Mouse (Mus musculus): ENCODE measurements at regions not wholly inside any gene's neighbourhood (a gene's known extent, or its start where the extent isn't known, plus 50 kb on each side); places are given as distances from the start of the nearest gene placed in this dataset.
"Not testable (repeated sequence)": the region's sequence is repeated elsewhere in the genome, so short reads cannot be mapped to it uniquely, and the experiment has no call there.

DNA sequence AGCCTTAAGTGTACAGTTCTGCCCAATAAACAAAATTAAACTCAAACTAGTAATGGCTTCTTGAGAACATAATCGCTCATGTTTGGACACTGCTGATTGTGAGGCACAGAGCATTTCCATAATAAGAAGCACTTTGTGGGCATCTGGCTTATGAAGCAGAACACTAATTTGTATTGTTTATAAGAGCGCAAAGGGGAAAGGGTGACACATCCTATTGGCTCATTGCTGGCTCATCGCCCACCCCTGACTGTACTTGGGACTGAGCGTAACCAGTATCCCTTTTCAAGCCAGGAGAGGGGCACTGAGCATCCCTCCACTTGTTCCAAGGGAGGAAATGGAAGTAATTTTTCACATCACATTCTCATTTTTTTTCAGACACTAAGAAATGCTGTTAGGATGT, 288.0 kb downstream of the Sfmbt2 start:
- DNase-seq: no peak

DNA sequence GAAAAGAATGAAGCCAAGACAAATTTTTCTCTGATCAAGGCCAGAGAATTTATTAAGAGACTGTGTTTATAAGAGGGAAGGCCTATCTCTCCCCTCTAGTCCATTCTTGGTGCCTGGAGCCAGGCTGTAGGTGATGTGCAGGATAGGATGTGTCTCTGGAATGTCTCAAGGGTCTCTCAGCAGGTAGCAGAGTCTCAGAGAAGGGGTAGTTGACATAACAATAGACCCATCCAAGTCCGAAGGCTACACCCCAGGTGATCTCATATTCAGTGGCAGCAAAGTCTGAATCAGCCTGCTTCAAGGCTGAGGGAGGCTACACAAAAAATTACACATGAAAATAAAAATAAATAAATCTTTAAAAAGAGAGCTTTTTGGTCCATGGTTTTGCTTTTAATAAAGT, 297.6 kb downstream of the Sfmbt2 start:
- DNase-seq: not testable (repeated sequence)

DNA sequence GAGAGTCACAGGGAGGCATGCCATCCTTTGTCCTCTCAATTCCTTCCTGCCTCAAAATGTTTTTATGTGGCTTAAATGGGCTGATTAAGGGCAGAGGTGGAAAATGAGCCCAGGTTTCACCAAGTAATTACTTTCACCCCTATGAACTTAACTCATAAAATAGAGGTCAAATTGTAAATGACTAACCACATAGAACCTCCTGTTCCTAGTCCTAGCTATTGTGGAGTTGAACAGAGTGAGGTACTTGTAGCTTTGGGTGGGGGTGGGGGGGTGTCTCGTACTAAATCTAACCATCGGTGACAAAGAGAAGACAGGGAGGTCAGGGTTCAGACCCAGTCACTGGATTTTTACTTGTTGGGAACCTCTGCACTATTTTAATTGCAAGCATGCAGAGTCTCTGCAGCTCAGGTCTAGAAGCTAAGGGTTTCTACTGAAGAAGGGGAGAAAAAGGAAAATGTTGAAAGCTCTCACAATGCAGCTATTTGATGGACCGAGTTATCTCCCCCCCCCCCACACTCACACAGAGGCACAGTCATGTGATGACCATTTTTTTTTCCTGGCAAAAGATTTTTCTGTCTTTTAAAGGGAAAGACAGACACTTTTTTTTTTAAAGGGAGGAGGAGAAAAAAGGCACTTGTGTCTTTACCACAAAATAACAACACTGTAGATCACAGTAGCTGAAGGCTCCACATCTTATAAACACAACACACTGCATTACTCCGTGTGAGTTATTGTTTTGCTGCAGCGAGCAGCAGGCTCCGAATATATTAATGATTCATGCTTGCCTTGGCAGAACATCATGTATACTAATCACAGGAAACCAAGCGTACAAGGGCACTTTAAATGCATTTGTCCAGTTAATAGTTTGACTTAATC, 300.4 kb downstream of the Sfmbt2 start:
- no peak for DNase-seq

DNA sequence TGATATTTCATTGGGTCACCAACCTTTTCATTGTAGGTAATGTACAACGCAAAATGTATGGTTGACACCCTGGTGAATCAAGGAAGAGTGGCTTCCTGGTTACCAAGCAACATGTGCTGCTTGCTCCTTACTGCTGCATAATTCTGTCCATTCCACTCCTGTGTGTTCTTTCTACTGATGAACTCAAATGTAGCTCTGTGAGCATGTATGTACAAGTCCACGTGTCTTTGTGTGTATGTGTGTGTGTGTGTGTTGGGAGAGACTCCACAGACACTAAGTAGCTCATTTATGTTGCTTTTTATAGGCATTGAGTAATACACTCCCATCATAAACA, 301.0 kb downstream of the Sfmbt2 start:
- DNase-seq: no peak

DNA sequence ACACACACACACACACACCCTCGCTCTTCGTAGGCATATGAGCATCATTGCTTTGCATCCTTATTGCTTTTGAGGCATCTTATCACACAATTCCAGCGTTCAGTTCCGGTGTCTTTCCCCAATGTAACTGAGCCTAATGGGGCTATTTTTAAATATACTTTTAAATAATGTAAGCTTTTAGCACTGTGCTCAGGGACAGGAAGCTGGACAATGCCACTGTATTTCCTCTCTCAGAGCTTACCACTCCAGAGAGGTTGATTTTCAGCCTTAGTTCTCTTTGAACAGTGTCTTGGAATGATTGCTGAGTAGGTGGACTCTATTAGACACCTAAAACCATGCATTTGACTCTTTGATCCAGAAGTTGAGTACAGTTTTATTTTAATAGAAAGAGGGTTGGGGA, 301.9 kb downstream of the Sfmbt2 start:
- no peak for DNase-seq

DNA sequence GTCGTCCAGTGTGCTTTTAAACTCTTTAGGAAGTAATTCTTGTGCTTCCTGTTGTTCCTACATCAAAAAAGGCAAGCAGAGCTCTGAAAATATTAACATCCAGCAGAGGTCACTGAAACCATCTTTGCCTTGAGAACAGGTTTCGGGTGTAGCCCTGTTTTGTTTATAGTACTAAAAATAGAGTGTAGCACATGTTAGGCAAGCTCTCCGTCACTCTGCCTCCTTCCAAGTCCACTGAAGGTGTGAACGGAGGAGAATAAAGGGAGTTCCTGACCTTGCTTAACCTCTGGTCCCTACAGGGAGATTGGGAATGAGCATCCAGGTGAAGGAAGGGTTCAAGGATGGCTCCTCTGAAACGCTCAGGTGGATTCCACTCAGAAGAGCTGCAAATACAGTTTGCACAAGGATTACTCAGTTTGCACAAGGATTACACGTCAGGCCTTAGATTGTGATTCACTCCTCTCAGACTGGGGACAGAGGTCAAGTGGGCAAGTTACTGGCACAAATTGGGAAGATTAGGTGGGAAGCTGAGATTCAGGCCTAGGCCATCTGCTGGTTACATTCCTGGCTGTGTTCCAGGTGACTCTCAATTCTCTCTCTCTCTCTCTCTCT, 304.5 kb downstream of the Sfmbt2 start:
- DNase-seq: no peak

DNA sequence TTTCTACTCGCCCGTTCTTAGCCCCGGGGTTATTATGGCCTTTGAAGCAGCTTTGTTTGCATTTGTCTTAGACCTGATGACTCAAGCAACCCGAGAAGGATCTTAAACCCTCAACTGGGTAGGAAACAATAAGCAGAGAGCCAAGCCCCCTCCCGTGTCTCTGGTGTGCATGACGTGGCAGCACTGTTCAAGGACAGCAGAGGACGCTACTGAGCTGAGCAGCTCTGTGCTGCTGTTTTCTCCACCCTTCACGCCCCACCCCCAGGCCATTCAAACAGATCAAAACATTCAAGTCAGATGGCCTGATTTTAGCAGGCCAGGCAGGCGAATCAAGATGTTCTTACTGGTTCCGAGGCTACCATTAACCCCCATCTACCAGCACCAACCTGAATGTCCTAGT, 331.1 kb downstream of the Sfmbt2 start:
- no peak for DNase-seq

DNA sequence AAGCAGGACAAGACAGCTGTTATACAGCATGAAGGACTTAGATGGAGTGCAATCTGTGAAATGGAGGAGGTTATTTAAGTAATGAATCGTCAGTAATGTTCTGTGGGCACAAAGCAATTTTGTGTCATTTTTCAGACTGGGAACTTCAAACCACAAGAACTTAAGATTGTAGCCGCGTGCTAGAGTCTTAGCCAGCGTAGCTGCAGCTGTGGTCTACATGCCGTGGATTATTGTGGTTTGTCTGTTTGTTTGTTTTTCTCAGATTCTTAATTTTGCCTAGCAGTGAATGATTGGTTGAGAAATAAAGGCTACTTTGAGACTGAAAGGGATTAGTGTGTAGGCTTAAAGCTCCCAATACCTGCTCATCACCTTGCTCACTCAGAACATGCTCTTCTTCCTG, 348.1 kb downstream of the Sfmbt2 start:
- DNase-seq: no peak

DNA sequence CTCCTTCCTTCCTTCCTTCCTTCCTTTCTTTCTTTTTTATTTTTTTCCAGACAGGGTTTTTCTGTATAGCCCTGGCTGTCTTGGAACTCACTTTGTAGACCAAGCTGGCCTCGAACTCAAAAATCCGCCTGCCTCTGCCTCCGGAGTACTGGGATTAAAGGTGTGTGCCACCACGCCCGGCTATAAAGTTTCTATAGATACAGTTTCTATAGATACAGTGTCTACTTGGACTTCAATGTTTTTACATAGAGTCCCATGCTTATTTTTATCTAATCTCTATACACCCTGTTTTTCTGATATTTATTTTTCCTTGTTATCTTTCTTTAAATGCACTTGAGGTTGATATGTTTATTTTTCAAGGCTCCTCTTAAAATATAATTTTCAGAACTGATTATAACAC, 364.0 kb downstream of the Sfmbt2 start:
- DNase-seq: not testable (repeated sequence)

DNA sequence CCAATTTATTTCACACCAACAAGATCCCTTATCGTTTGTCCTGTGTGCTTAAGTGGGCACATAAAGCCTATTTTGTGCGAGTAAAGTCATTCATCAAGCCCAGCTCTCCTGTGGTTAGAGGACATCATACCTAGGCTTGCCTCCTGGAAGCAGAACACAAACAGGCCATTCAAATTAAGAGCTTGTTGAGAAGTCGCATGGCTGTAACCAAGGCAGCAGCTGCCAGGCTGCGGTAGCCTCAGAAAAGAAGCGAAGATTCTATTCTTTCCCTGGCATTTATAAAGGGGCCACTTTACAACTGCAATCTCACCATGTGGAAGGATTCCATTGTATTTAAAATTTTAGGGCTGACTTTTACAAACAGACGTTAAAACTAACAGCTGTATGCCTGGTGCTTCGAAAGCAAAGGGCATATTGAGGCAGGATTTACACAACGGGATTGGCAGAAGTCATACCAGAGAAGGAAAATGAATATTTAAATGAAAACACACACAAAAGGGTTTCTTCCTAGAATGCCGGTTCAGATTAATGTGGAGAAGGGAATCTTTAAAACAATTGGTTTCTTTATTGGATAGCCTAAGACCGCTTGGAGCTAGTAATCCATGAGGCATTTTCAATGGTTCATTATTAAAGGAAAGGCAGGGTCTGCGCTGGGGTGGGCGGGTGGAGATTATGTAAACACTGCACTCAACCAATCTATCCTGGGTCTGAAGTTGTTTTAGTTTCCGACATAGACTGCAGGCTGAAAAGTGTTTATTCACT, 366.6 kb downstream of the Sfmbt2 start:
- DNase-seq: no peak

DNA sequence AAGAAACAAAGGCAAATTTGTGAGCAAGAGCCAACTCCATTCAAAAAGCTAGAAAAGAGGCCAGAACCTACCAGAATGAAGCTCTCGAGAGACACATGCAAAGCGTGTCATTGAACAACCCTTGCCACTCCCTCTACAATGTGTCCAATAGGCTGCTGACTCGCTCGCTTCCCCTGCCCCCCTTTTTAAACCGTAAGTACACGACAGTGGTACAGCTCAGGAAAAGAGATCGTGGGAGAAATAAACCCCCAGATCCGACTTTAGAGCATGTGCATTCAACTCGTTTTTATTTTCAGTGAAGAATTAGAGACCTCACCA, 367.1 kb downstream of the Sfmbt2 start:
- no peak for DNase-seq

DNA sequence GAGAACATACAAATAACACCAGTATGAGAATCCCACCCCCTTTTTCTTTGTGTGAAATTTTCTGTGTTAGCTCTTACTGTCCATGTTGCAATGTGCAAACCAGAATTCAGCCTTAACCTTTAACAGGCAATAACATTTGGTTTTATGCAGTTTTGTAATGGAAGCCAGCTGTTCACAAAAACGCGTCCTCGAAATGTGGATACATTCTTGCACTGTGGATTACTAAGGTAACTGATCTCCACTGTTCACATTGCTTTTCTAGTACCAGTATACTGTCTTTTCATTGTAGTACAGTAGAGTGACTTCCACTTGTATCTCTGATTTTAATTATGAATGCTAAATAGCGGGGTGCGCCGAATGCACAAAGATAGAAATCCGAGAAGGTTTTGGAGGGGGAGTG, 374.8 kb downstream of the Sfmbt2 start:
- no peak for DNase-seq

DNA sequence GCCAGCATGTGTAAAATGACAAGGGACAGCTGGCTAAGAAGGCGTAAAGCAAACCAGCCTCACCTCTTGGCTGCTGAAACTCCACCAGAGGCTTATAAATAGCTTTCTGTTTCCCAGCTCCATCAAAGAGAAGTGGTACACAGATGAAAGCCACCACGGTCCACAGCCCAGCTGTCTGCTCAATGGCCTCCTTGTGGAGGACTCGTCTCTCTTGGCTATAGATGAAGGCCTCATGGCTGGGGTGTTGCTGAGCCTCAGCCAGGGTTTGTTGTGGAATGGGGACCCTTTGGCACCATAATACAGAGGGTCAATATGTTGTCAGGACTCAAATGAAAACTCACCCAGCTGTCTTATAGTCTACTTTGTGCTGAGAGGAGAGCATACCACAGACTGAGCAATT, 385.1 kb downstream of the Sfmbt2 start:
- DNase-seq: no peak

DNA sequence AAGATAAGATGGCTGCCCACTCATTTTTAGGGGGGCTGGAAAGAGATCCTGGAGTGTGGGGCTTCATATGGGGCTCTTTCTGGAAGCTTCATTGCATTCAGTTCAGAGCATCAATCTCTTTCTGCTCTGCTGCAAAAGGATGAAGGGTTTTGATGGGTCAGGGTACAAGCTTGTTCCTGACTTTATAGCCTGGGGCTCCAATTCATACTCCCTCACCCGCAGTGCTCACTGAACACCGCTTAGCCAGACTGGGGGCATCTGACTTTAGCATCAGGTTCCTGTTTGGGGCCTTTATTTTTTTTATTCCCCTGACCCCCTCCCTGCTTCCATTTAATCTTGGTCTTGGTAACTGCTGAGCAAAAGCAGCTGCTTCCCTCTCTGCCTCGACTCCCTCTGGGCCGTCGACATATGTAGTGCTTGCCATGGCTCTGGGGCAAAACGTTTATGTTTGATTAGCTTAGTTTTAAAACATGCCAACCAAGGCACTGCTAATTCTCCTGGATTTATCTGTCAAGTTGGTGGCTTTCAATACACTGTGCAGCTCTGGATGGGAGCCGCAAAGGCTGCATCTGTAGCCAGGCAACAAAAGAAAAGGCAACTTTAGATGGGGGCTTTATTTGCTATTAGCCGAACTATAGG, 387.0 kb downstream of the Sfmbt2 start:
- no peak for DNase-seq

DNA sequence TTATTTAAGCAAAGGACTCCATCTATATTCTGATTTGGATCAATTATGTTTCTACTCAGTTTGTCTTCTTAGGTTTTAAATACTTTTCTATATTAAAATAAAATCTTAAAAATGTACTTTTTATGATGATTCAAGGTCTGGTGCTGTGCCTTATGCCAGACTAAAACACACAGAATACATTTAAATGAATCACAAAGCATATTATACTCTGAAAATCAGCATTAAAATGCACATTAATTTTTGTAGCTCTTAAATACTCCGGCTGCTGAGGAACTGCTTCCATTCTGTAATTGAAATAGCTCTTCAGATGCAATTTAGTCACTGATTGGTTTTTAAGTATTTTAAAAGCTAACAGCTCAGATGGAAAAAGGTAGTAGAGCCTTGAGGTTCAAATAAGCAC, 387.6 kb downstream of the Sfmbt2 start:
- no peak for DNase-seq

DNA sequence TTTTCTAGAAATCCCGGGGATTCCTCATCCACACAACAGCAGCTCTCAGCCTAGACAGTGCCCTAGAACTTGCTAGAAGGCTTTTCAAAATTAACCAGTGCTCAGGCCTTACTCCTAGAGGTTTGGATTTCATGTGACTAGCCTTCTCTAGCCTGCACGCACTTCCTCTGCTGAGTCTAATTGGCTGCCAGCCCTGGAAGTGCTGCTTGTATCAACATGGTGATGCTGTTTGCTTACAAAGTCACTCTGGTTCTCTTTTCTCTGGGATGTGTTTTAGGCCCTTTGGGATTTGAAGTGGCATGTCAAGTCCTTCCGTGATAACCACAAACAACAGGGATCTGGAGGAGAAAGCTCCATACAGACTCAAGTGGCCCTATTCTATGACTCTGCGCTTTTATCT, 391.9 kb downstream of the Sfmbt2 start:
- DNase-seq: no peak

DNA sequence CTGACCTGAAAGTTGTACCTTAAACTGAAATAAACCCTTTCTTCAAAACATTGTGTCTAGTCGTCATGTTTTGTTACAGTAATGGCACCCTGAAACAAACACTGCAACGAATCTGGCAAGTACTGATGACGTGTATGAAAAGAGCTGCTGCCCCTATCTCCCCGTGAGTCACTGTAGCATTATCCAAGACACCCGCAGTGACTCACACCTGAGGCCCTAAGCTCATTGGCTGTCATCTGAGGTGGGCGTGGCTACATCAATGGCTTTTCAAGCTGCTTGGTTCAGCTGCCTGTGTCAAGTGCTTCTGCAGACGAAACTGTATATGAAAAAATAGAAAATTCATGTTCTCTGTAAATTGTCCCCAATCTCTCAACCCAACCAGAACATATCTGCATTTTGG, 388.8 kb upstream of the Prkcq start:
- DNase-seq: no peak

DNA sequence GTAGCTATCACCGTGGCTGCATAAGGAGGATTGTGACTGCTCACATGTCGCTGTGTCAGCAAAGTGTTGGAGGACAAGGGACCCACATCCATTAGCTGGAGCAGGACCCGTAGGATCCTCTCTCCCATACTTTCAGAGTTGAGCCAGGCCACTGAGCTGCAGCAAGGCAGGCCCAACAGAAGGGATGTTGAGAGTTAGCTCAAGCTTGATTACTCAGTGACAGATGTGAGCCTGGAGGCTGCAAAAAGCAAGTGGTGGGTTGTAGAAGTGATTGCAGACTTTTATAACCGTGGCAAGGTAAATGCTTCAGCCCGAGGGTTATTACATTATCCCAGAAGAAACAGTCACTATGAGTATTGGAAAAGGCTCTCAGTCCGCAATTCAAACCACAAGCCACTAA, 388.3 kb upstream of the Prkcq start:
- no peak for DNase-seq

DNA sequence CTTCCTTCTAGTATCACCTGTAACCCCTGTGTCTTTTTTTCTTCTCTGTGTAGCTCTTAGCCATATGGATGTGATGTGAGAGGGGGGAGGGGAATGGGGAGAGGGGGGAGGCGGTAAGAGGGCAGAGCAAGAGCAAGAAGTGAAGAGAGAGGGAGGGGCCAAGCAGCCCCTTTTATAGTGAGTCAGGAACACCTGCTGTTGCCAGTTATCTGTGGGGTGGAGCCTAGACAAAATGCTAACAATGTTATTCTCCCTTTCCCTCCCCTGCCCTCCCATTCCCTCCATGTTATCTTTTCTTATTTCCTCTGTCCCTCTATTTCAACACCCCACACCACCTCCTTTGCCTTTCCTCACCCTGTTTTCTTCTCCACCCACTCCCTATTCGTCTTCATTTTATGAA, 387.6 kb upstream of the Prkcq start:
- no peak for DNase-seq

DNA sequence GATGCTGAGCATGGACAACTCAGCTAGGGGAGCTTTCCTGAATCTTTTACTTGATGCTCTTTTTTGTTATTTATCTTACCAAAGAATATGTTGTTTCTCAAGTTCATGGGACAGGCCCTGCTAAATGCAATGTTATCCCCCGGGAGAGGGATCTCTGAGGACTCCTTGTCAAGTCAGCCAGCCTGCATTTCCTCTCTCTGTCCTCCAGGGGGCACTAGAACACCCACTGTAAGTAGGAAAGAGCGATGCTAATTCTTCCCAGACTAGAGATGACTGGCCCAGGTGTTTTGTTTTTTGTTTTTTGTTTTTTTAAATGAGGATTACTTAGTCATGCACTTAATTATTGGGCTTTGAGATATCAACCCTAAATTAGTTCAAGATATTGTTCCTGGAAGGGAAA, 386.8 kb upstream of the Prkcq start:
- DNase-seq: peak; percentile 29

DNA sequence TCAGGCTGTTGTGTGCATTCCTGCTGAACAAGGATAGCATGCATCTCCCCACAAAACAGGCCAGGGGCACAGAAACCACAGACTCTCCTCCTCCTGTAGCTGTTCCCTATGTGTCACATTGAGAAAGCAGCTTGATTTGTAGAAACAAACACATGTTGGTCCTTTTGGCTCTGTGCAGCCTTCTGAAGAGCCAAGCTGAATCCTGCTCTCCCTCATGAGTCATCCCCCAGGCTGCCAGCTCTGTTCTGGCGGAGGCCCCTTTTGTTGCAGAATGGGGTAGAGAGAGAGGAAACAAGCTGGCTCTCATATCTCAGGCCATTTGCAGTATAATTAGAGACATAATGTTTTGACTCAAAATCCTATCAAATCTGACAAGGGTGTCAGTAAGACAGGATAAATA, 383.4 kb upstream of the Prkcq start:
- no peak for DNase-seq

DNA sequence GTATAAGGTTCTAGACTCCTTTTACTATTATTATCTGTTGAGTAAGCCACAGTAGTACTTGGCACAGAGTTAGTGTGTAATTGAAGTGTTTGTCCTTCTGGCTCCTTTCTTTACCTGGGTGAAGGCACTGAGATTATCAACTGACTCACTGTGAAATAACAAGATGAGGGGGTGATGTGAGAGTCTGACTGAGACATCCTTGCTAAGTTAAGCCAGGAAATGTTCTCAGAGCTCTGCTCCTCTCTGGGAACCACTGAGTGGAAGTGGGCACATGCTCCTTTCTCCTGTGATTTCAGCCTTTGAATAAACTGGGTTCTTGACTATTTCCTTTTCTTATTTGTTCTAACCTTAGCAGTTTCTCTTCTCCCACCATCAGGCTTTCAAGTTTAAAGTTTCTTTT, 380.7 kb upstream of the Prkcq start:
- DNase-seq: no peak

DNA sequence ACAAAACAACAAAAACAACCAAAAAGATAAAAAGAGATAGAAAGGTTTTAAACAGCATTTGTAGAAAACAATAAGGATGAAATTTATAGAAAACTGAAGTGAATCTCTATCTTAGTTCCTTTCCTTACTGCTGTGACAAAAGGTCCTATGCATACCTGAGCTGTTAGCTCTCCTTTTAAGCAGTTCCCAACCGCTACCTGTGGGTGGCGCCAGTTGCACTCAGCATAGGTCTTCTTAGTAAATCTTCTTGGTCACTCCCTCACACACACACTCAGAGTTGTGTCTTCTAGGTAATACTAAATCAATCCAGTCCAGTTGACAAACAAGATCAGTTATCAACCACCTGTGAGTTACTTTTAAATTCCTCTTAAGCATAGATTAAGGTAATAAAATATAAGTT, 355.5 kb upstream of the Prkcq start:
- peak; percentile 6 for DNase-seq

All from thymus, postnatal 25 days (tissue).